Mouse (Mus musculus) gastrocnemius, postnatal 36 days (tissue): ENCODE results near the gene Chuk. TPM values are rescaled to one million over a fixed set of nuclear protein-coding genes. Genes with fewer than 3 reads are reported as not detected.

Source experiments
- DNase-seq, 2 experiments: peaks; one replicate each; pipeline ENCODE4 v3.0.0; 2022
- intact Hi-C: fragments of 180-260 bp; cut with DNase I; formaldehyde crosslinking; loops from one replicate; pipeline ENCODE4 v1.15.1; 2025
- total RNA-seq, 2 experiments: library from RNA; stranded (reverse); gene quantifications; 2 replicates each; pipeline ENCODE4 v1.2.3; 2021

Gene Chuk
- total RNA-seq, 2 experiments from 2014 or later: 13.7 to 17.8 TPM

DNA sequence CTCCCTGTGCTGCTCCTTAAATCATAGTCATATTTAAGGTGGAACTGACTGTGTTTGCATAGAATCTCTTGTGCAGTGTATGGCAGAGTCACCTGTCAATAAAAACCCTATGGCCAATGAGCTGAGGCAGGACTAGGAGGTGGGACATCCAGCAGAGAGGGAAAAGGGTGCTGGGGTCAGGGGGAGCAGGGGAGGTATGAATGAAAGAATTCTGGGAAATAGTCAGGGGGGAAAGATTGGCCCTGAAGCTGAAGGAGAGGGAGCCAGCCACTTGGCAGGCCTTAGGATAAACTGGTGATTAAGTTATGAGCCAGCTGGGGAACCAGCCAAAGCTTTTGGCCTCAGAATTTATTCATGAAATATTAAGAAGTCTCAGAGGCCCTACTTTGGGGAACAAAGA lies 1.7 kb upstream of the Chuk start:
- intact Hi-C loops: no loop called here

DNA sequence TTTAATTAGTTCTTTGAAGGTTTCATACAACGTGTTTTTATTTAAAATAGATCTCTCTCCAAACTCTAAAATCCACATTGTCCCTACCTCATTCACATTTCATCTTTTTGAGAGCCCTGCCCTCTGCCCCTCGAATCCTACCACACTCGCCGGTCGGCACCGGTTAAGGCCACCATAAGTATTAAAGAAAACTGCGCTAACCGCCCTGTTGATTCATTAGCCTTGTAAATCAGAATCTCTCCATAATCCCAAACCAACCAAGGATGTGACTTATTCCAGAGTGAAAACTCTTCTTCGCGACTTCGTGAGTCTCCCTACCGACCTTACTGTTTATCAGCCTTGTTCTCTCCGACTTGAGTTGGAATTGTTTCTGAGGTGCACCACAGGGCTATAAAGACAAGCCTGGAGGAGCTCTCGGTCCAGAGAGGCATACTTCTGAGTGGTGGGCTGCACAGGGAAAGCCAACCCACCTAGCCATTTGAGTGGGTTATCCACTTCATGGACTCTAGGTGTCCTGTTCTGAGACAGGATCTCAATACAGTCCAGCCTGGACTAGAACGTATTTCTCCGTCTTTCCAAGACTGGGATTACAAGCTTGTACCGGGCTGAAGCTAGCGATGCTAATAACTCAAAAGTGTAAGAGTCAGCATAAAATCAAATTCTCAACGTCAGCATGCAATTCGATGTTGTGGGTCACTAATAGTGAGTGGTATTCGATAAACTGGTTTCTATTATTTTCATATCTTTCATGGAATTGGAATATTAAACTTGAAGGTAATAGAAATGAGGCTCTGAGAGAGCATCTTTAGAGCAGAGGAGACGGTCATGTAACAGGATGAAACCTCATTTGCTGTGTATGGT lies 611 bp upstream of the Chuk start:
- intact Hi-C loops: no loop called here
- DNase-seq: no peak

More for the DNA sequence above, 1.7 kb upstream of the Chuk start:
- no peak for DNase-seq

DNA sequence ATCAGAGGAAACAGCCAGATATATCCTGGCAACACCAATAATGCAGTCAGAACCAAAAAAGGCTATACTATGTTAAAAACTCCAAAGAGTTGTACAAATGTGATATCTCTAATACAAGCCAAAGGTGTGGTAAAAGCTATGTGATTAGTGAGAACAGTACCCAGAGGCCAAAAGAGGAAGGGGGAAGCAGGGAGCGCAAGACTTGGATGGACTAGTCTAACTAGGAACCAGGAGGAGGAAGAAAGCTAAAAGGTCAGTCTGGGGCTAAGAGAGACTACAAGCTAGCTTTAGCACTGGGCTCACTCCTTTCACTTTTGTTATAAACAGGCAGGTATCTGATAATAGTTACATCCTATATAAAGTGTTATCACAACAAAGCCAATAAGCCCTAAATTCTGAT lies 2.9 kb downstream of the Chuk start:
- intact Hi-C loops: no loop called here
- DNase-seq: no peak

DNA sequence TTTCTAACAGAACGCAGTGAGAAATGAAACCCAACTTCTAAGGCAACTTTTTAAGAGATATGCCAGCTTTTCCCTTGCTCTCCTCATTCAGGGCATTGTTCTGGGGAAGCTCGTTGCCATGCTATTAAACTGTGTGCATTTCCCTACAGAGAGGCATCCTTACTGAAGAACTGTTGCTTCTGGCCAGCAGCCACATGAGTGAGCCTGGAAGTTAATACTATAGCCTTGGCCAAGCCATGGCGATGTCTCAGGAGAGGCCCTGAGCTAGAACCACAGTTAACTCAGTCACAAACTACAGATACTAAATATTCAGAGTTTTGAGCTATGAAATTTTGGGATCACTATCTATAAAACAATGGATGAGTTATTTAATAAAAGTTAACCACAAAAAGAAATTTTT lies 4.3 kb downstream of the Chuk start:
- no peak for DNase-seq
- intact Hi-C loops: no loop called here

DNA sequence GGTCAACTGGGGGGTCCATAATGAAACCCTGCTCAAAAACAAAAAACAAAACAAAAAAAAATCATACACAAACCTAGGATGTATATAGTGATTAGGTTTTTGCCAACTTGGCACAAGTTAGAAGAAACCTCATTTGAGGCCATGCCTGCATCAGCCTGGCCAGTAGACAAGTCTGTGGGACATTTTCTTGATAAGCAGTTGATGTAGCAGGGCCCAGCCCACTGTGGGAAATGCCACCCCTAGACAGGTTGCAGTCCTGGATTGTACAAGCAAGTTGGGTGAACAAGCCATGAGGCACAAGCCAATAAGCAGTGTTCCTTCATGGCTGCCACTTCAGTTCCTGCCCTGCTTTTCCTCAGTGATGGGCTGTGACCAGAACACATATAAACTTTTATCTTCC lies 6.4 kb downstream of the Chuk start:
- DNase-seq: no peak
- intact Hi-C loops: no loop called here

DNA sequence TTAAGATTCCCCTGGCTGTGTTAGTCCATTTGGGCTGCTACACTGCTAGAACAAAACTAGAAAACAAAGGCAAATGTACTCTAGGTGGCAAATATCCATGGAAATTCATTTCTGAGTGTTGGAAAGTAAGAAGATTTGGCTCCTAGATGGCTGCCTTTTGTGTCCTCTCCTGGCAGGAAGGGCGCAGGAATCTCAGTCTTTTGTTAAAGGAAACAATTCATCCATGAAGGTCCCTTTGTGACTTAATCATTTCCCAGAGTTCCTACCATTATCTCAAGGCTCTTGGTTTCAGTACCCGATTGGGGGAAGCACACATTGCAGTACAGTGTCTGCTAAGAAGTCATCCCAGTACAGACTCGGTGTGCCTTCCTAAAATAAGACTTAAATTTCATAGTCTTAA lies 21.0 kb downstream of the Chuk start:
- intact Hi-C loops: no loop called here
- DNase-seq: no peak

DNA sequence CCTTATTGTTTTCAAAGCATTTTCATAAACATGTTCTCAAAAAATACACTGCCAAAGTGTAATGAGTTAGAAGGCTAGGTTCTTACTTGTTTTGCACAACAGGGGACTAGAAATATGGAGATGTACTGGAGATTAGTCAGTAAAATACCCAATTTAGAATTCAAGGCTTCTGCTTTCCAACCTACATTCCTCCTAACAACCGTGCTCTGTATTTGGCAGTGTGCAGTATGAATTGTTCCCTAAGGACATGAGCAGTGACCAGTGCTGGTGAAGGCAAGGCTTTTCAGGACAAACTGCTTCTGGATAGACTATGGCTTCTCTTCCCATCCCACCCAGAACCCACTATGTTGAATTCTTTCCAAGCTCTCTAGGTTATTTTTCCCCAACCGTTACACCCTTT lies 26.4 kb downstream of the Chuk start:
- intact Hi-C loops: no loop called here
- no peak for DNase-seq

DNA sequence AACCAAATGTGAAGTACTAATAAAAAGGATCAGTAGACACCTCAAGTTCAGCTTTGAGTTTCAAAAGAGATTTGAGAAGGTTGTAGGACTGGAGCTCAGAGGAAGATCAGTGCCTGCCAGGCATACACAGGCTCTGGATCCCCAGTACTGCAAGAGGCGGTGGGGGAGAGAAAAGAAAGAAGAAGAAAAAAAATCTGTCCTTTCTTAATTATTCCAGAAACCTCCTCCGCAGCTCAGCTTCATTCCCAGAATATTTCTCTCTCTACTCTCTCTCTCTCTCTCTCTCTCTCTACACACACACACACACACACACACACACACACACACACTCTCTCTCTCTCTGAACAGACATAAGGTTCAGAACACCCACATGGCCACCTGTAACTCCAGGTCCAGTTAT lies 27.3 kb downstream of the Chuk start:
- intact Hi-C loops: no loop called here
- no peak for DNase-seq

DNA sequence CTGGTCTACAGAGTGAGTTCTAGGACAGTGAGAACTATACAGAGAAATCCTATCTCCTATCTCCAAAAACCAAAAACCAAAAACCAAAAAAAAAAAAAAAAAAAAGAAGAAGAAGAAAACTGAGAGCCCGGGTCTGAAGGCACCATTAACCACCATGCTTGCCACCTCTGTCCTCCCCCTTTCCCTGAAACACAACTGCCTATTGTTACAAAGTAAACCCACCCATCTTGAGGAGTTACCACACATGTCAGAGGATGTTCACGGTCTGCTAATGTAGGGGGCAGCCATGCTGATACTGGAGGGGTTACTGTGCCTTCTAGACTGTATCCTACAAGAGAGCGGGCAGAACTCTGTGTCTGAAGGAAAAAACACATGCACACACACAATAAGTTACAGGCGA lies 30.3 kb downstream of the Chuk start:
- intact Hi-C loops: no loop called here
- DNase-seq: no peak

DNA sequence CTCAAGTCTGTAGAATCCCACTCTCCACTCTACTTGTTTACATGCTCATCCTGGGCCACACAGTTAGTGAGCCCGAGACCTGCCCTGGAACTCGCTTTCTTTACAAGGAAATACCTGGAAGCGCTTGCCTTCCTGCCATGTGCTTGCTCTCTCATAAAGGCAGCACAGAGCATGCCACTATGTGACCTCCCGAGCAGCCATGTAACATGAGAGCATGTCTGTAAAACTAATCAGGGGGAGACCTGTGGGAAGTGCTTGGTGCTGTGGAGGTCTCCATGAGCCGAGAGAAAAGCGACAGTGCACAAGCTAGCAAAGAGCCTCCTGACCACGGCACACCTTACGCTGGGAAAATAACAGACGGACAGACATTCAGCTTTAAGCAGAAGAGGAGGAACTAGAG lies 30.8 kb downstream of the Chuk start:
- DNase-seq: no peak
- intact Hi-C loops: no loop called here

DNA sequence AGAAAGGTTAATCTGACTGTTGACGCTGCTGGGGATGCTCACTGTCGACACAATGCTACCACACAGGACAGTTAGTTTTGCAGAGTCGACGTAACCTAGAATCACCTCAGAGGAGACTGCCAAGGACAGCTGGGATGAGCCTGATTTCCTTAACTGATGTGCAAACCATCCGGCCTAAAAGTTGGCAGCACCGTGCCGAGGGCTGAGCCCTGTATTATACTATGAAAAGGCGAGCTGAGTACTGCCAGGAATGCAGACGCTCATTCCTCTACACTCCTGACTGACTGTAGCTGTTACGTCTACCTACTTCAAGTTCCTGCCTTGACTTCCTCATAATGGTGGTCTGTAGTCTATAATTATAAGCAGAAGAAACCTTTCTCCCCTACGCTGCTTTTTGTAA lies 32.3 kb downstream of the Chuk start:
- intact Hi-C loops: no loop called here
- DNase-seq: no peak

DNA sequence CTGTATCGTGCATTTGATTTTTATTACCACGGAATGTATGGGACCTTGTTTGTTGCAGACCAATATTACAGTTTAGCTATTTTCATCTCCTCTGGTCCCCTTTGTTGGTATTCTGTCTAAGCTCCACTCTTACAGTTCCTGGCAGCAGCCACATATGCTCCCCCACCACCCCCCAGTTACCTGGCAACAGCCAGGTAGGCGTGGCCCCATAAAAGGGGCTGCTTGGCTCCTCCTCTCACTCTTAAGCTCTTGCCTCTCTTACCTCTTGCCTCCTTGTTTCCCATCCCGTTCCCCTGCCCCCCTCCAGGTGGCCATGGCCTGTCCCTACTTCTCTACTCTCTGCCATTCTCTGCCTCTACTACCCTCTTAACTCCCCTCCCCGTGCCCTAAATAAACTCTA lies 36.1 kb downstream of the Chuk start:
- intact Hi-C loops: no loop called here
- DNase-seq: no peak

DNA sequence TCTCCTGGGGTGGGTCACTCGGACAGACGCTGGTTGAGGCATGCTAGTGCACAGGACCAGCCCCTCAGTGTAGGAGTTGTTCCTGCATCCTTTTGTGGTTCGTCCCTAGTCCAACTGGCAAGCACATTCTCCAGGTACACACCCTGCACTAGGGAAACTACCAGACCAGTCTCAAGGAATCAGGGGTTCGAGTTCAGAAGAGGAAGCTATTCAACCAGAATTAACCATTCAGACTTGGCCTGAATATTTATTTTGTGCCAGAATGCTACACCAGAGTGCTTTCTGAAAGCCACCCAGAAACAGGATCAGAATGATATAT lies 37.4 kb downstream of the Chuk start:
- DNase-seq: no peak
- intact Hi-C loops: no loop called here

DNA sequence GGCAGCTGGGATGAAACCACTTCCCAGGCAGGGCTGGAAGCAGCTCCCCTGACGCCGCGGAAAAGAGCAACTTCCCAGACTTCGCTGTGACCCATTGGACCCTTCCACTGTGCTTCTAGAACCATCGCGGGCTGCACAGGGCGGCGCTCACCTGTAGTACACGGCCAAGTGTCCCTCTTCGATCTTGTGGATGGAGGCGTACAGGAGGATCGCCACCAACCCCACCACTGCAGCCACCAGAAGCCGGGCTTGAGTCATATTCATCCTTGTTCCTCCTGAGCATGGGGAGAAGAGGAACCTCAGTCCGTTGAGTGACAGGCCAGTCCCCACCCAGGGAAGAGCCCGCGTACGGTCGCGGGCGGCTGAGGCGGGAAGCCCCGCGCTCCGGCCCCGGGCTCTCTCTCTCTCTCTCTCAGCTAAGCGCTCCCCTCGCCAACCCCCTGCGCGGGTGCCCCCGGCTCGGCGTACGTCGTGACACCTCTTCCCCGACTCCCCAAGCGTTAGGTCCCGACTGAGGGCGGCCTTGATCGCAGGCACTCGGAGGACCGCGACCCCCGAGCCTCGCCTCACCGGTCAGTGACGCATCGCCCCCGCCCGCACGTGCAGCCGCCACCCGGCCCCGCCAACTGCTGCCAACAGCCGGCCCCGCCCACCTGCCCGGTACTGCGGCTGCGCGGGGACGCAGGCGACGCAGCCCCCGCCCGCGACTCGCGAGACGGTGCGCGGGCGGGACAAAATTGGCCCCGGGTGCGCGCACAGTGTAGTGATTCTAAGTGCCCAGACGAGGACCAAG lies 38.0 kb downstream of the Chuk start, which contains the start of gene Erlin1:
TSS of gene Erlin1 (minus strand) at position 665 of the 793 bp plus-strand sequence.
- intact Hi-C loops: no loop called here
- DNase-seq: peak; percentile 77 to 86

DNA sequence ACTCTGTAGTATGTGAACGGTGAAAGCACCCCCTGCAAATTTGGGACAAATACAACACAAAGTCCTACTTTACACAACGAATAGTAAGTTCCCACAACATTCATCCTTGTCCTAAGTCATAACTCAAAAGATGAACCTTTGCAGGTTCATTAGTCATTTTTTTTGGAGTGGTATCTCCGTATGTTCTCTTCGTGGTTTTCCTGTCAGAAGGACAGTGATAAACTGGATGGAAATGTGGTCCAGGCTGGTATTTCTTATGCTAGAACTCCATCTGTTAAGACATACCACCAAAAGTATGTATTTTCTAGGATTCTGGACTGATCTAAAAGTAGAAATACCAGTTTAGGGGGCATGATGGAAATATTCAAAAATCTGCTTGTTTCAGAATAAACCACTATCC lies 39.0 kb downstream of the Chuk start:
- no peak for DNase-seq
- intact Hi-C loops: no loop called here

DNA sequence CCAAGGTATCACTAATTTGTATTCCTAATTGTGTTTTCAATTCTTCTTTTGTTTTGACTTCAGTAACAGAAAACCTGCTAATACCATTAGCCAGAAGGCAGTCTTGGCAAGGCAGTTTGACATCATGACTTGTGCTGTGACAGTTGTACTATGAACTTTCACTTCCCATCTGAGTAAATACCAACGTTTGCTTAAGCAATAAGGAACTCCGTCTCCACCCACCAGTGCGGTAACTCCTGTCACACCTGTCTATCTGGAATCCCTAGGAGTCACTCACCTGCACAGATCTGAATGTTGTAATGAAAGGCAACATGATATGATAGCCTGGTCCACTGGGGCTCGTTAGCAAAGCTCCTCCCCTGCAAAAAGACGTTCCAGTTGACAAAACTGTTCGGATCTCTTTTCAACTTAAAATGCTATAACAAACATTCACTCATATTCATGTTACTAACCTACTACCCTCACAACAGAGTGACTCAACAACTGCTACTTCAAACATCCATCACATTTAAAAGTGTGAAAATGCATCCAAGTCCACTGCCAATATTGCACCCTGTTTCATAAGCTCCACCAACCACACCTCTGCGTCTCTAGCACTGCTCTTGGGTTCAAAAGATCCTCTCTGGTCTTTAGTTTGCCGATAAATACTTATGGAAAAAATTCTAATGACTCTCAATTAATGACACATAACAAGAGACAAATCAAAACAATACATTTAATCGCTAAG lies 39.8 kb downstream of the Chuk start:
- no peak for DNase-seq
- intact Hi-C loops: no loop called here

DNA sequence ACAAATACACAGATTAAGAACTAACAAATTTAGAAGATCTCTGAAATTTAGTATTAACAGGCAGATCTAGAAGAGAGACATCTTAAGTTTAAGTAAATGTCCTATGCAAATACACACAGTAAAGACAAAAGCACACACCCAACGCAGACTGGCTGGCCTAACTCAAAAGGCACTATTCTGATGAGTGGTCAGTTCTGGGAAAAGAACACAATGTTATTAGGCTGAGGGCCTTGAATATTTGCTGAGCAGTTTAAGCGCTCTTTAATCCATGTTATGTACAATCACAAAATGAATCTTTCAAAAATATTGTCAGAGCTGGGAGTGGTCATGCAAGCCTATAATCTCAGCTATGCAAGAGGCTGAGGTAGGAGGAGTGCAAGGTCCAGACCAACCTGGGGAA lies 42.5 kb downstream of the Chuk start:
- no peak for DNase-seq
- intact Hi-C loops: no loop called here

DNA sequence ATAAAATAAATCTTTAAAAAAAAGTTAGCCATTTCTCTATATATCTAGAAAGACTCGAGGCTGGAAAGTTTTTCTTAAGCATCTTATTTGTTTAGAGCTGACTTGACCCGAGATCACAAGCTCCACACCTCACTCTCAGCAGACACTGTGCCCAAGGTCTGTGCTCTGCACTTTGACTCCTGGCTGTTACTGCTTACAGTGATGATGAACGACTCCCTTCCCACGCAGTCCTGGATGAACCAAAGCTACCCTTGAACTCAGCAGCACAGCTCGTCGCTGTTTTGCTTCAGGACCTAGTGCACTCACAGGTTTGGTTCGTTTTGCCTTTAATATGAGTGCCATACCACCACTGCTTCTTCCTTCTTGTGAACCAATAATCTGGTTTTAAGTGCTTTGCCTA lies 43.5 kb downstream of the Chuk start:
- intact Hi-C loops: no loop called here
- DNase-seq: no peak

DNA sequence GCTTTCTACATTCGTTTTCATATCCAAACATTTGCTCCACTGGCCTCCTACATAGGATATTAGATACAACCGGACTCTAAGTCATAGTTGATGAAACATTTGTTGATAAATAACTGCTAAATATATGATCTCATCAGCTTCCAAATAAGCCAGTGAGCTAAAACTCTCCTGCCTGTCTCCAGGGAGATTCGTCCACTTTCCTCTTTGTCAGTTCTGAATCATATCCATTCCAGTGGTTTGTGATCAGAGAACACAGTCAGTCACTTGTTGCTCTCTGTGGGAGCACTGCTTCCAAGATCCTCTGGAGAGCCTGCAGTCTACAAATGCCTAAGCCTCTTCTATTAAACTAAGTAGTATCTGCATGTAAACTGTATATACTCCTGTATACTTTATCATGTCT lies 47.1 kb downstream of the Chuk start:
- DNase-seq: no peak
- intact Hi-C loops: no loop called here

DNA sequence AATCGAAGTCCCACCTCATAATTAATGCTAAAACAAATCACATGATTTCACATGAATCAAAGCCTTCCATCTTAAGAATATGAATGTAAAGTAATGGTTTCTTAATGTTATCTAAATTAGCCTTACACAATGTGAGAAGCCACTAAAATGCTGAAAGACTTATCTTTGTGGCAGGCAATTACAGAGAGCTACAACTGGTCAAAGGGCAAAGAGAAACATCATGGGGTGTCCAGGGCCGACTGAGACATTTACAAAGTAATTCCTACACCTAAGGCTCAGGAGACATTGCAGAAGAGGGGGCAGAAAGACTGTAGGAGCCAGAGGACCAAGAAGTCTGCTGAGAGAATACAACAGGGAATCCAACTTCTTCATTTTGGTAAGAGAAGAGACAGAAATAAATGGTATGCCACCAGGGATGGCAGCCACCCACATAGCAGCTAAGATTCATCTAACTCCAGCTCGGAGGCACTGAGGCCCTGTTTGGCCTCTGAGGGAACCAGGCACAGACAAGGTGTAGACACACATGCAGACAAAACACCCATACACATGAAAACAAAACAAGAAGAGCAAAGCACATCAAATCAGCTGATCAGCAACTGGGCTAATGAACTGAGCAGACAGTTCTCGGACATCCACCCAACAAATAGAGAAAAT lies 52.0 kb downstream of the Chuk start:
- intact Hi-C loops: no loop called here

DNA sequence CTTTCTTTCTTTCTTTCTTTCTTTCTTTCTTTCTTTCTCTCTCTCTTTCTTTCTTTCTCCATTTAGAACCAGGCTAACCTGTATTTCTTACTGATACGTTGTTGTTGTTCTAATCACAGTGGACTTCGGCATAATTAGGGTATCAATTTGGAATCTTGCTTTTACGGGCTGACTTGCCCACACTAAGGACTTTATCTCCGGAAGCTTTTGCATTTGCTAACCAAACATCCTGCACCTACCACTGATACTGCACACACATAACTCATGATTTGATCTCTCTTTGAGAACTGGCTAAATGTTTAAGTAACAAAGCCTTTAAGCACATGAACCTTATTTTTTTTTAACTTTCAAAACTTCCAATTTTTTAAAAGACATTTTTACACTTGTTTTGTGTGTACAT lies 56.9 kb downstream of the Chuk start:
- DNase-seq: no peak
- intact Hi-C loops: no loop called here

More for the DNA sequence above, 52.0 kb downstream of the Chuk start:
- DNase-seq: no peak
